Mouse (Mus musculus) regulatory T cell (primary cell): ENCODE data around the gene Tnpo1.

Experiments used
- in situ Hi-C: fragments of 300-600 bp; cut with MboI, MseI; formaldehyde crosslinking; loops from one replicate; pipeline ENCODE4 v1.15.1; 2025; ENCODE audit warnings: high pct_unique_total_duplicates

The Tnpo1 gene

GRCm38 (mm10) chr13:98925486-98926212 lies 535 bp downstream of the Tnpo1 start:
- in situ Hi-C loops, result no loop called here

GRCm38 (mm10) chr13:98924897-98925485 lies 1.2 kb downstream of the Tnpo1 start:
- in situ Hi-C loops, result no loop called here

- in situ Hi-C loops, result no loop called here
Observed at GRCm38 (mm10) chr13:98922806-98923205, 3.4 kb downstream of the Tnpo1 start.

- in situ Hi-C loops, result no loop called here
Observed at GRCm38 (mm10) chr13:98921276-98921675, 4.9 kb downstream of the Tnpo1 start.

- in situ Hi-C loops, result no loop called here
Observed at GRCm38 (mm10) chr13:98920300-98920699, 5.9 kb downstream of the Tnpo1 start.

- in situ Hi-C loops, result no loop called here
Observed at GRCm38 (mm10) chr13:98919695-98920094, 6.5 kb downstream of the Tnpo1 start.

GRCm38 (mm10) chr13:98917851-98918250 lies 8.3 kb downstream of the Tnpo1 start:
- in situ Hi-C loops, result no loop called here

GRCm38 (mm10) chr13:98915591-98915990 lies 10.6 kb downstream of the Tnpo1 start:
- in situ Hi-C loops, result no loop called here

- in situ Hi-C loops, result no loop called here
Observed at GRCm38 (mm10) chr13:98914844-98915212, 11.4 kb downstream of the Tnpo1 start.

- in situ Hi-C loops, result no loop called here
Observed at GRCm38 (mm10) chr13:98914010-98914843, 12.0 kb downstream of the Tnpo1 start.

GRCm38 (mm10) chr13:98913196-98913595 lies 13.0 kb downstream of the Tnpo1 start:
- in situ Hi-C loops, result no loop called here

- in situ Hi-C loops, result no loop called here
Observed at GRCm38 (mm10) chr13:98912602-98913001, 13.6 kb downstream of the Tnpo1 start.

GRCm38 (mm10) chr13:98910801-98911200 lies 15.4 kb downstream of the Tnpo1 start:
- in situ Hi-C loops, result no loop called here

GRCm38 (mm10) chr13:98904608-98905007 lies 21.6 kb downstream of the Tnpo1 start:
- in situ Hi-C loops, result no loop called here

- in situ Hi-C loops, result no loop called here
Observed at GRCm38 (mm10) chr13:98902366-98903025, 23.7 kb downstream of the Tnpo1 start.

- in situ Hi-C loops, result no loop called here
Observed at GRCm38 (mm10) chr13:98899550-98899949, 26.6 kb downstream of the Tnpo1 start.

- in situ Hi-C loops, result no loop called here
Observed at GRCm38 (mm10) chr13:98897577-98897976, 28.6 kb downstream of the Tnpo1 start.

- in situ Hi-C loops, result no loop called here
Observed at GRCm38 (mm10) chr13:98896434-98897126, 29.6 kb downstream of the Tnpo1 start.

GRCm38 (mm10) chr13:98896013-98896412 lies 30.2 kb downstream of the Tnpo1 start:
- in situ Hi-C loops, result no loop called here

GRCm38 (mm10) chr13:98894900-98895299 lies 31.3 kb downstream of the Tnpo1 start:
- in situ Hi-C loops, result no loop called here

GRCm38 (mm10) chr13:98891443-98891842 lies 34.7 kb downstream of the Tnpo1 start:
- in situ Hi-C loops, result no loop called here

- in situ Hi-C loops, result no loop called here
Observed at GRCm38 (mm10) chr13:98890871-98891219, 35.3 kb downstream of the Tnpo1 start.
